Mouse (Mus musculus) layer of hippocampus, adult 9-10 months (tissue): ENCODE data around the gene Fam151b.

Experiments used
- DNase-seq: peaks from one replicate; pipeline ENCODE4 v3.0.0; 2022; ENCODE audit warnings: low spot score

Gene Fam151b

GRCm38 (mm10) chr13:92410486-92410885, 73.3 kb downstream of the Fam151b start:
- no peak for DNase-seq

GRCm38 (mm10) chr13:92403496-92403895, 80.3 kb downstream of the Fam151b start:
- DNase-seq: no peak

GRCm38 (mm10) chr13:92402063-92402462, 81.8 kb downstream of the Fam151b start:
- DNase-seq: no peak
